In genomic region chr6:43590841-43591541, GRCm38 (mm10) we compare ENCODE assay signal across 20 mouse cellular contexts.
A peak's percentile ranks its signal among the peaks of the same experiment; 100 is the strongest.
DNase-seq lines count a peak whose midpoint lies in the region; ATAC-seq and TF ChIP-seq lines count a peak whose summit lies in the region.
"Had no signal": no experiment of that assay in that cellular context is flagged by ENCODE, and none has a peak within 500 bp of the region (broad histone marks: within the 10 kb centered on the region; RNA-seq: fewer than 3 reads in every experiment).

No protein-coding gene starts in this region.

- ATAC-seq in forebrain, embryonic 14.5 days: peak; percentile 58; the same call in 1 of the 2 replicates
- ATAC-seq in lung, embryonic 15.5 days (ENCODE audit: borderline replicate concordance, extremely low read depth, low FRiP score, low TSS enrichment): peak; percentile 64; the same call in 1 of the 2 replicates
- no peak for ATAC-seq in lung, postnatal 0 days
- peak; percentile 84 for ATAC-seq in forebrain, embryonic 16.5 days
- no peak for ATAC-seq in hindbrain, embryonic 12.5 days (ENCODE audit: low FRiP score)
- ATAC-seq: intestine, embryonic 16.5 days had no signal

- no peaks in the 10 kb centered on the region for H3K36me3 ChIP-seq in forebrain, embryonic 14.5 days (ENCODE audit: control insufficient read depth, insufficient read depth, low read length)
- H3K36me3 ChIP-seq in forebrain, embryonic 10.5 days (replicated peaks): no peaks in the 10 kb centered on the region
- H3K36me3 ChIP-seq in lung, embryonic 15.5 days: no peaks in the 10 kb centered on the region
- no peaks in the 10 kb centered on the region for H3K36me3 ChIP-seq in lung, postnatal 0 days (ENCODE audit: insufficient read depth, low read length)
- no peaks in the 10 kb centered on the region for H3K36me3 ChIP-seq in forebrain, embryonic 16.5 days (ENCODE audit: control insufficient read depth, insufficient read depth)
- no peaks in the 10 kb centered on the region for H3K36me3 ChIP-seq in hindbrain, embryonic 12.5 days
- H3K36me3 ChIP-seq: heart, embryonic 15.5 days; hindbrain, embryonic 10.5 days; hindbrain, embryonic 15.5 days had no signal

- no peak overlapping the region for H3K4me3 ChIP-seq in forebrain, embryonic 14.5 days (ENCODE audit: low read depth, low read length)
- H3K4me3 ChIP-seq in forebrain, embryonic 10.5 days: no peak overlapping the region
- H3K4me3 ChIP-seq in lung, embryonic 15.5 days: no peak overlapping the region
- H3K4me3 ChIP-seq in lung, postnatal 0 days (ENCODE audit: low read depth, low read length): no peak overlapping the region
- no peak overlapping the region for H3K4me3 ChIP-seq in forebrain, embryonic 16.5 days (replicated peaks; ENCODE audit: low read length)
- no peak overlapping the region for H3K4me3 ChIP-seq in hindbrain, embryonic 12.5 days
- H3K4me3 ChIP-seq: heart, adult 2 months; heart, embryonic 15.5 days; hindbrain, embryonic 10.5 days; hindbrain, embryonic 15.5 days had no signal

- no peak overlapping the region for H3K9ac ChIP-seq in forebrain, embryonic 14.5 days (ENCODE audit: low read length)
- H3K9ac ChIP-seq in lung, embryonic 15.5 days: no peak overlapping the region
- H3K9ac ChIP-seq in lung, postnatal 0 days (replicated peaks; ENCODE audit: low read depth): no peak overlapping the region
- no peak overlapping the region for H3K9ac ChIP-seq in forebrain, embryonic 16.5 days (replicated peaks; ENCODE audit: low read depth, low read length)
- H3K9ac ChIP-seq in hindbrain, embryonic 12.5 days: no peak overlapping the region
- H3K9ac ChIP-seq: heart, embryonic 15.5 days; hindbrain, embryonic 15.5 days had no signal

- H3K4me2 ChIP-seq in forebrain, embryonic 14.5 days (ENCODE audit: low read length): no peak overlapping the region
- no peak overlapping the region for H3K4me2 ChIP-seq in lung, embryonic 15.5 days
- H3K4me2 ChIP-seq in lung, postnatal 0 days (replicated peaks; ENCODE audit: low read depth, low read length): no peak overlapping the region
- H3K4me2 ChIP-seq in forebrain, embryonic 16.5 days (ENCODE audit: low read length): no peak overlapping the region
- H3K4me2 ChIP-seq in hindbrain, embryonic 12.5 days (replicated peaks): no peak overlapping the region
- H3K4me2 ChIP-seq: heart, embryonic 11.5 days; heart, embryonic 15.5 days; hindbrain, embryonic 15.5 days had no signal

- no peaks in the 10 kb centered on the region for H3K4me1 ChIP-seq in forebrain, embryonic 14.5 days (ENCODE audit: control insufficient read depth, insufficient read depth, low read length)
- H3K4me1 ChIP-seq in forebrain, embryonic 10.5 days: no peaks in the 10 kb centered on the region
- H3K4me1 ChIP-seq in lung, embryonic 15.5 days: 0 out of 2 replicates have a peak, but pooled peaks cover 2% of the 10 kb centered on the region
- H3K4me1 ChIP-seq in lung, postnatal 0 days (ENCODE audit: insufficient read depth, low read depth, low read length): no peaks in the 10 kb centered on the region
- H3K4me1 ChIP-seq in forebrain, embryonic 16.5 days (replicated peaks; ENCODE audit: control insufficient read depth, insufficient read depth, low read length): 0 out of 2 replicates have a peak, but pooled peaks cover 2% of the 10 kb centered on the region
- no peaks in the 10 kb centered on the region for H3K4me1 ChIP-seq in hindbrain, embryonic 12.5 days
- H3K4me1 ChIP-seq: heart, embryonic 15.5 days; hindbrain, embryonic 10.5 days; hindbrain, embryonic 15.5 days had no signal

- no peaks in the 10 kb centered on the region for H3K9me3 ChIP-seq in forebrain, embryonic 14.5 days (replicated peaks; ENCODE audit: control insufficient read depth, low read length)
- no peaks in the 10 kb centered on the region for H3K9me3 ChIP-seq in forebrain, embryonic 10.5 days
- no peaks in the 10 kb centered on the region for H3K9me3 ChIP-seq in lung, embryonic 15.5 days
- no peaks in the 10 kb centered on the region for H3K9me3 ChIP-seq in lung, postnatal 0 days (ENCODE audit: low read length)
- H3K9me3 ChIP-seq in forebrain, embryonic 16.5 days (ENCODE audit: control insufficient read depth, low read length): no peaks in the 10 kb centered on the region
- H3K9me3 ChIP-seq in hindbrain, embryonic 12.5 days (replicated peaks): no peaks in the 10 kb centered on the region
- H3K9me3 ChIP-seq: heart, embryonic 15.5 days; hindbrain, embryonic 10.5 days; hindbrain, embryonic 15.5 days had no signal

- peak; percentile 39 for DNase-seq in forebrain, embryonic 14.5 days (ENCODE audit: low spot score)
- DNase-seq in forebrain, embryonic 10.5 days (ENCODE audit: extremely low spot score, low spot score): no peak
- no peak for DNase-seq in lung, postnatal 0 days (ENCODE audit: low spot score)
- peak; percentile 8 for DNase-seq in brain, adult 2 months (ENCODE audit: low read depth, low spot score)
- DNase-seq: adrenal gland, adult 8-10 months; adrenal gland, postnatal 36 days; cerebellum, adult 18-20 months; cerebellum, adult 9-11 months; gastrocnemius, postnatal 14 days; heart, adult 2 months; kidney, adult 8-10 months had no signal

- no peaks in the 10 kb centered on the region for H3K27me3 ChIP-seq in forebrain, embryonic 14.5 days (replicated peaks; ENCODE audit: control insufficient read depth, insufficient read depth, low read length)
- H3K27me3 ChIP-seq in forebrain, embryonic 10.5 days (ENCODE audit: poor library complexity, severe bottlenecking): no peaks in the 10 kb centered on the region
- H3K27me3 ChIP-seq in lung, embryonic 15.5 days: no peaks in the 10 kb centered on the region
- H3K27me3 ChIP-seq in lung, postnatal 0 days (replicated peaks; ENCODE audit: insufficient read depth, low read length): no peaks in the 10 kb centered on the region
- no peaks in the 10 kb centered on the region for H3K27me3 ChIP-seq in forebrain, embryonic 16.5 days (replicated peaks; ENCODE audit: control insufficient read depth, insufficient read depth, low read length)
- no peaks in the 10 kb centered on the region for H3K27me3 ChIP-seq in hindbrain, embryonic 12.5 days
- H3K27me3 ChIP-seq: CH12.LX; heart, embryonic 15.5 days; hindbrain, embryonic 15.5 days had no signal

- TF ChIP-seq EP300 in lung, postnatal 0 days (IDR thresholded peaks at IDR 0.05): no peak

- WGBS in forebrain, embryonic 14.5 days: 71% methylated on average over 4 of the region's 4 CpGs
- 87% methylated on average over 4 of the region's 4 CpGs for WGBS in forebrain, embryonic 10.5 days
- WGBS in lung, embryonic 15.5 days: 61% methylated on average over 4 of the region's 4 CpGs
- 63% methylated on average over 4 of the region's 4 CpGs for WGBS in lung, postnatal 0 days
- 71% methylated on average over 4 of the region's 4 CpGs for WGBS in forebrain, embryonic 16.5 days
- WGBS in hindbrain, embryonic 12.5 days: 84% methylated on average over 4 of the region's 4 CpGs

- TF ChIP-seq CTCF in lung, postnatal 0 days (IDR thresholded peaks at IDR 0.05): no peak

- no peak overlapping the region for H3K27ac ChIP-seq in forebrain, embryonic 14.5 days (ENCODE audit: low read depth, low read length)
- H3K27ac ChIP-seq in forebrain, embryonic 10.5 days: no peak overlapping the region
- H3K27ac ChIP-seq in lung, embryonic 15.5 days: no peak overlapping the region
- no peak overlapping the region for H3K27ac ChIP-seq in lung, postnatal 0 days (ENCODE audit: low read length)
- no peak overlapping the region for H3K27ac ChIP-seq in forebrain, embryonic 16.5 days (ENCODE audit: low read length)
- H3K27ac ChIP-seq in hindbrain, embryonic 12.5 days: no peak overlapping the region
- H3K27ac ChIP-seq: heart, adult 2 months; heart, embryonic 15.5 days; hindbrain, embryonic 10.5 days; hindbrain, embryonic 15.5 days had no signal

Comparison
In these comparisons a context has a peak if more than half of its experiments do, and no peak if none do; other contexts are left out.
1. ATAC-seq: peak in forebrain, embryonic 14.5 days (single experiment), lung, embryonic 15.5 days (single experiment) and forebrain, embryonic 16.5 days (single experiment); none in lung, postnatal 0 days (single experiment) and hindbrain, embryonic 12.5 days (single experiment).
2. DNase-seq: peak in forebrain, embryonic 14.5 days (single experiment) and brain, adult 2 months (single experiment); none in forebrain, embryonic 10.5 days (single experiment) and lung, postnatal 0 days (single experiment).